Mouse (Mus musculus) C2C12 (cell line): ENCODE measurements around the gene Oxsr1. TPM values are rescaled to one million over a fixed set of nuclear protein-coding genes. Genes with fewer than 3 reads are reported as not detected.

Experiments used
- H3K27me3 ChIP-seq: one replicate; pipeline ENCODE4 v1.6.1; 2011; ENCODE audit not compliant: control insufficient read depth, insufficient read depth, insufficient read length
- H3K36me3 ChIP-seq: one replicate; pipeline ENCODE4 v1.6.1; 2011; ENCODE audit not compliant: control insufficient read depth, insufficient read depth
- H3K4me3 ChIP-seq: one replicate; pipeline ENCODE4 v1.5.1; 2011; ENCODE audit warnings: mild to moderate bottlenecking, control low read depth; ENCODE audit not compliant: poor library complexity, insufficient read depth, severe bottlenecking
- H3K79me2 ChIP-seq: one replicate; pipeline ENCODE4 v1.6.1; 2011; ENCODE audit not compliant: control insufficient read depth, insufficient read depth
- H3K79me3 ChIP-seq: one replicate; pipeline ENCODE4 v1.6.1; 2011; ENCODE audit warnings: low read depth, control low read depth
- H3ac ChIP-seq: one replicate; pipeline ENCODE3; 2011; ENCODE audit warnings: low read depth; ENCODE audit not compliant: control insufficient read depth, insufficient read length
- CEBPB ChIP-seq: IDR thresholded peaks from one replicate; pipeline ENCODE4 v1.6.1; 2011; ENCODE audit warnings: low read depth, mild to moderate bottlenecking, control low read depth, moderate library complexity
- CTCF ChIP-seq: IDR thresholded peaks from one replicate; pipeline ENCODE4 v1.5.1; 2011; ENCODE audit not compliant: control insufficient read depth, insufficient read depth, insufficient read length
- FOSL1 ChIP-seq: IDR thresholded peaks from one replicate; pipeline ENCODE4 v1.8.0; 2011; ENCODE audit warnings: mild to moderate bottlenecking, low read length; ENCODE audit not compliant: poor library complexity, insufficient read depth, severe bottlenecking
- MAX ChIP-seq: IDR thresholded peaks from one replicate; pipeline ENCODE4 v1.6.1; 2011; ENCODE audit warnings: mild to moderate bottlenecking, control low read depth
- MYOD1 ChIP-seq: IDR thresholded peaks from one replicate; pipeline ENCODE4 v1.6.1; 2011; ENCODE audit warnings: low read depth; ENCODE audit not compliant: control insufficient read depth, insufficient read length
- MYOG ChIP-seq: IDR thresholded peaks from one replicate; pipeline ENCODE4 v1.6.1; 2011; ENCODE audit not compliant: control insufficient read depth, insufficient read length; ENCODE audit errors: extremely low read depth
- USF1 ChIP-seq: IDR thresholded peaks from one replicate; pipeline ENCODE4 v1.6.1; 2011; ENCODE audit warnings: low read depth, mild to moderate bottlenecking, control low read depth, moderate library complexity
- polyA plus RNA-seq: library from polyadenylated mRNA; unstranded; fragments of >200 nt; fragmentation: generic; extraction: Trizol; gene quantifications from one replicate; pipeline ENCODE4 v1.2.1, GENCODE M21; 2012; ENCODE audit warnings: missing spikeins

The Oxsr1 gene
- polyA plus RNA-seq, 1 experiment, result 13.0 TPM

- TF ChIP-seq MAX, result no peak
- TF ChIP-seq CEBPB, result no peak
- TF ChIP-seq CTCF, result no peak
- no peak for TF ChIP-seq FOSL1
These were observed 17.5 kb upstream of the Oxsr1 start, which contains the start of gene Acaa1a for GRCm38 (mm10) chr9:119339558-119340211. TSS of gene Acaa1a (plus strand) at chr9:119339676.

GRCm38 (mm10) chr9:119339106-119339505 lies 16.9 kb upstream of the Oxsr1 start:
- Histone ChIP-seq H3K4me3 (peak overlapping the region; percentile 48), H3K79me3 (peaks cover 5% of the 10 kb centered on the region), H3ac (no peak overlapping the region), H3K36me3 (peaks cover 9% of the 10 kb centered on the region), H3K27me3 (no peaks in the 10 kb centered on the region), H3K79me2 (peaks cover 7% of the 10 kb centered on the region)
- no peak for TF ChIP-seq MYOD1
- TF ChIP-seq FOSL1, result no peak
- TF ChIP-seq CEBPB, result no peak
- TF ChIP-seq CTCF, result no peak
- no peak for TF ChIP-seq USF1

More at GRCm38 (mm10) chr9:119339558-119340211, 17.5 kb upstream of the Oxsr1 start, which contains the start of gene Acaa1a:
- Histone ChIP-seq H3K79me2 (peaks cover 7% of the 10 kb centered on the region), H3K27me3 (no peaks in the 10 kb centered on the region), H3K36me3 (peaks cover 9% of the 10 kb centered on the region), H3ac (peak within 1 kb of the TSS; percentile 84), H3K79me3 (peaks cover 5% of the 10 kb centered on the region), H3K4me3 (peak within 1 kb of the TSS; percentile 48)

DNA sequence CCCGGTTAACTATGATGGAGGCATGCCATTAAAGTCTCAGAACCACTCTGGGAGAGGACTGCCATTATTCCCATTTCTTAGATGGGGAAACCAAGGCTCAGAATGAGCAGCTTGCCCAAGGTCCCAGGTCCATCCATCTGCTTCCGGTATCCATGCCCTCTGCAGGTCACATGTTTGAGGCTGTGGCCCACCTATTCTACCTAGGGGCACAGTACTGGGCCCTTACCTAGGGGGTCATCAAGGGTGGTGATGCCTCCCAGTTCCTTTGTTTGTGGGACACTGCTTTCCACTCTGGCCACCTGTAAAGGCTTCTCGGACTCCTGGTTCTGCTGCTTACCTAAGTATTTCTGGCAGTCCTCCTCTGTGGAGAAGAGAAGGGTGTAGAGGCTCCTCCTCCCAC lies 16.1 kb upstream of the Oxsr1 start:
- H3K4me3 ChIP-seq, result no peak overlapping the region
- TF ChIP-seq MYOG, result no peak
- no peak for TF ChIP-seq CEBPB
- TF ChIP-seq MYOD1, result no peak
- TF ChIP-seq USF1, result no peak
- no peak for TF ChIP-seq MAX
- no peak for TF ChIP-seq CTCF
- no peak for TF ChIP-seq FOSL1
- peaks cover 7% of the 10 kb centered on the region for H3K79me2 ChIP-seq
- H3ac ChIP-seq, result no peak overlapping the region
- peaks cover 5% of the 10 kb centered on the region for H3K79me3 ChIP-seq
- H3K27me3 ChIP-seq, result no peaks in the 10 kb centered on the region
- H3K36me3 ChIP-seq, result peaks cover 4% of the 10 kb centered on the region

GRCm38 (mm10) chr9:119337842-119338241 lies 15.6 kb upstream of the Oxsr1 start:
- Histone ChIP-seq H3ac (no peak overlapping the region), H3K27me3 (no peaks in the 10 kb centered on the region)

DNA sequence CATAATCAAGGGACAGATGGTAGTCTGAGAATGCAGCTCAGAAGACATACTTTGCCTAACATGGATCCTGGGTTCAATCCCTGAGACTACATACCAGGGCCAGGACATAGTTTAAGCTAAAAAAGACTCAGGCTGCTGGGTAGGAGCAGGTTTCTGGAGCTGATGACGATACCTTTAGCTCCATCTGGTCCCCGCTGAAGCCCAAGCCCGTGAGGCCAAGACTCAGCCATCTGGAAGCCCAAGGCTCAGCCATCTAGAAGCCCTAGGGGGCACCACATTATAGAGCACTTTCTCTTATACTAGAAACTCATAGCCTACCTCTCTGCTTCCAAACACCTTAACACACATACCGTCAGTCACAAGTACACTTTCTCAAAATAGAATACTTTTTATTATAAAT lies 13.3 kb upstream of the Oxsr1 start:
- peaks cover 7% of the 10 kb centered on the region for H3K79me2 ChIP-seq
- H3K36me3 ChIP-seq, result no peaks in the 10 kb centered on the region
- H3K79me3 ChIP-seq, result peaks cover 5% of the 10 kb centered on the region
- H3K4me3 ChIP-seq, result no peak overlapping the region
- TF ChIP-seq CTCF (no peak), FOSL1 (no peak), MYOG (no peak), MYOD1 (no peak), MAX (no peak), CEBPB (no peak), USF1 (no peak)
- H3ac ChIP-seq, result no peak overlapping the region
- no peaks in the 10 kb centered on the region for H3K27me3 ChIP-seq

More at GRCm38 (mm10) chr9:119337842-119338241, 15.6 kb upstream of the Oxsr1 start:
- Histone ChIP-seq H3K79me3 (peaks cover 5% of the 10 kb centered on the region), H3K36me3 (no peaks in the 10 kb centered on the region), H3K79me2 (peaks cover 7% of the 10 kb centered on the region), H3K4me3 (no peak overlapping the region)
- TF ChIP-seq FOSL1 (no peak), MYOD1 (no peak)

GRCm38 (mm10) chr9:119334834-119335233 lies 12.6 kb upstream of the Oxsr1 start:
- H3K4me3 ChIP-seq, result no peak overlapping the region
- no peaks in the 10 kb centered on the region for H3K36me3 ChIP-seq
- no peak overlapping the region for H3ac ChIP-seq
- peaks cover 7% of the 10 kb centered on the region for H3K79me2 ChIP-seq
- TF ChIP-seq FOSL1, result no peak
- no peak for TF ChIP-seq USF1
- no peak for TF ChIP-seq CTCF
- H3K79me3 ChIP-seq, result peaks cover 5% of the 10 kb centered on the region
- no peaks in the 10 kb centered on the region for H3K27me3 ChIP-seq
